Mouse (Mus musculus) intestine, embryonic 14.5 days (tissue): ENCODE data around the gene Adgrf1. TPM values are rescaled to one million over a fixed set of nuclear protein-coding genes. Genes with fewer than 3 reads are reported as not detected.
A peak's percentile ranks its signal among the peaks of the same experiment; 100 is the strongest.

Source experiments
- ATAC-seq: fragments of 200-750 bp; cut with Nextera tagmentation; replicated peaks from 2 replicates; pipeline ENCODE4 v1.8.0; 2017; ENCODE audit warnings: low read depth, moderate number of reproducible peaks, moderate TSS enrichment, moderate library complexity; ENCODE audit not compliant: low FRiP score, low TSS enrichment
- DNase-seq: peaks from one replicate; pipeline ENCODE4 v3.0.0-alpha.2; 2018; ENCODE audit warnings: low spot score
- H3K27ac ChIP-seq: fragments of 300-500 bp; sonication (generic); 2 replicates; pipeline ENCODE4 v1.5.1; 2014; ENCODE audit warnings: low read depth, mild to moderate bottlenecking, control low read depth
- H3K27me3 ChIP-seq: fragments of 300-500 bp; sonication (generic); replicated peaks from 2 replicates; pipeline ENCODE4 v1.6.1; 2014; ENCODE audit warnings: low read length, control low read depth; ENCODE audit not compliant: control insufficient read depth, insufficient read depth
- H3K36me3 ChIP-seq: fragments of 300-500 bp; sonication (generic); 2 replicates; pipeline ENCODE4 v1.6.1; 2014; ENCODE audit warnings: low read length, control low read depth; ENCODE audit not compliant: control insufficient read depth, insufficient read depth
- H3K4me1 ChIP-seq: fragments of 300-500 bp; sonication (generic); replicated peaks from 2 replicates; pipeline ENCODE4 v1.6.1; 2014; ENCODE audit warnings: low read length, control low read depth, mixed read lengths; ENCODE audit not compliant: control insufficient read depth, insufficient read depth
- H3K4me2 ChIP-seq: fragments of 300-500 bp; sonication (generic); 2 replicates; pipeline ENCODE4 v1.6.1; 2014; ENCODE audit warnings: low read length
- H3K4me3 ChIP-seq: fragments of 300-500 bp; sonication (generic); 2 replicates; pipeline ENCODE4 v1.5.1; 2014; ENCODE audit warnings: low read depth, low read length, control low read depth, mixed read lengths
- H3K9ac ChIP-seq: fragments of 300-500 bp; sonication (generic); 2 replicates; pipeline ENCODE4 v1.6.1; 2014; ENCODE audit warnings: mild to moderate bottlenecking, low read length
- H3K9me3 ChIP-seq: fragments of 300-500 bp; sonication (generic); 2 replicates; pipeline ENCODE4 v1.6.1; 2016; ENCODE audit warnings: low read length, control low read depth; ENCODE audit not compliant: control insufficient read depth
- WGBS: fragments of 180-500 bp; shearing (Covaris S2); extraction: QIAGEN DNeasy Blood & Tissue Kit; methylation state at CpG from one replicate; pipeline ENCODE4 v1.1.7; 2014; 5-methylcytosine and 5-hydroxymethylcytosine counted together
- polyA plus RNA-seq: library from polyadenylated mRNA; unstranded; fragments of >200 nt; fragmentation: Nextera tagmentation; extraction: Ambion mirVana; gene quantifications from 2 replicates; pipeline ENCODE4 v1.2.1, GENCODE M21; 2014

Gene Adgrf1
- polyA plus RNA-seq, 1 experiment from 2014 or later = 0.14 TPM

DNA sequence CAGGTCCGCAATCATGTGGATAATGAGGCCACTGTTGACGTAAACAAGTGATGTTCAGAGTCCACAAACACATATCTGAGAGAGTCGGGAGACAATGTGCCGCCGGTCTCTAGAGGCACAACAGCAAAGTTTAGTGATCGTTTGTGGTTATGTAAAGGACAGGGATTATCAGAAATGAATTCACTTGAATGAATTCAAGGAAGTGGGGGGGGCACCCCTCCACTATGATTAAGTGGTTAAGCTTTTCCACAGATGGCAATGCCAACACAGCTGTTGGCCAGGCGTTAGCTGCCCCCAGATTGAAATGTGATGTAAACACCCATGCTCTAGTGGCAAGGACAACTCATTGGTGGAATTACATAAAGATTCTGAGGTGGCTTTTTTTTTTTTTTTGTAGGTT, 9.5 kb downstream of the Adgrf1 start:
- Histone ChIP-seq H3K9ac (no peak overlapping the region), H3K27ac (no peak overlapping the region), H3K27me3 (no peaks in the 10 kb centered on the region), H3K9me3 (no peaks in the 10 kb centered on the region), H3K4me3 (no peak overlapping the region), H3K4me2 (no peak overlapping the region), H3K4me1 (no peaks in the 10 kb centered on the region; the same call in 1 of the 2 replicates), H3K36me3 (no peaks in the 10 kb centered on the region)
- ATAC-seq (no peak), DNase-seq (no peak)
- 77% methylated on average over 7 of the region's 7 CpGs for WGBS

DNA sequence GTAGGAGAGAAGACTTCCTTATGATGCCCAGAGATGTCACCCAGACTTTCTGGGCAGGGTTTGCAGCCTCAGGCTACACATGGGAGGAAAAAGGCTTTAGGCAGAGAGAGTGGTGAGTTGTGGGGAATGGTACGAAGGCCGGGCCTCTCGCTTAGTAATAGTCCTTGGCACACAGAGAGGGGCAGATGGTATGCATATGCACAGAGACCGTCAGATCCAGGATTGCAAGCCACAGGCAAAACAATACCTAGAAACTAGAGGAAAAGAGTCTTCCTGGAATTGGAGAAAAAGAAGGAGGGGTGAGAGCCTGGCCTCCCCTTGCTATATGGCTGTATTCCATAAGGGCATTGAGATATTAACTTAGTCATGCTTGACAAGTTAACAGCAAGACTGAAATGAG, 12.2 kb downstream of the Adgrf1 start:
- Histone ChIP-seq H3K4me2 (no peak overlapping the region), H3K9me3 (no peaks in the 10 kb centered on the region), H3K27me3 (no peaks in the 10 kb centered on the region), H3K36me3 (no peaks in the 10 kb centered on the region), H3K27ac (no peak overlapping the region), H3K9ac (no peak overlapping the region), H3K4me1 (no peaks in the 10 kb centered on the region), H3K4me3 (no peak overlapping the region)
- ATAC-seq = no peak
- 84% methylated on average over 4 of the region's 4 CpGs for WGBS
- no peak for DNase-seq

GRCm38 (mm10) chr17:43282828-43283227, 12.7 kb downstream of the Adgrf1 start:
- no peak overlapping the region for H3K9ac ChIP-seq
- no peaks in the 10 kb centered on the region for H3K36me3 ChIP-seq
- no peaks in the 10 kb centered on the region for H3K9me3 ChIP-seq
- H3K4me2 ChIP-seq = no peak overlapping the region
- H3K4me1 ChIP-seq = no peaks in the 10 kb centered on the region
- DNase-seq (no peak), ATAC-seq (no peak)
- H3K4me3 ChIP-seq = no peak overlapping the region
- H3K27ac ChIP-seq = no peak overlapping the region
- H3K27me3 ChIP-seq = no peaks in the 10 kb centered on the region
- 47% methylated on average over 5 of the region's 5 CpGs for WGBS

GRCm38 (mm10) chr17:43299515-43299914, 29.4 kb downstream of the Adgrf1 start:
- 86% methylated on average over 7 of the region's 7 CpGs for WGBS
- no peak overlapping the region for H3K9ac ChIP-seq
- H3K4me2 ChIP-seq = no peak overlapping the region
- DNase-seq (no peak), ATAC-seq (no peak)
- no peaks in the 10 kb centered on the region for H3K4me1 ChIP-seq
- H3K4me3 ChIP-seq = no peak overlapping the region
- H3K9me3 ChIP-seq = no peaks in the 10 kb centered on the region
- H3K36me3 ChIP-seq = no peaks in the 10 kb centered on the region
- no peak overlapping the region for H3K27ac ChIP-seq
- no peaks in the 10 kb centered on the region for H3K27me3 ChIP-seq

GRCm38 (mm10) chr17:43325986-43326671, 56.0 kb downstream of the Adgrf1 start:
- Histone ChIP-seq H3K4me1 (0 out of 2 replicates have a peak, but pooled peaks cover 2% of the 10 kb centered on the region), H3K4me2 (peak overlapping the region; percentile 53; the same call in 1 of the 2 replicates), H3K36me3 (no peaks in the 10 kb centered on the region), H3K27me3 (no peaks in the 10 kb centered on the region), H3K4me3 (no peak overlapping the region), H3K9me3 (peaks cover 8% of the 10 kb centered on the region; the same call in 1 of the 2 replicates), H3K27ac (no peak overlapping the region), H3K9ac (no peak overlapping the region)
- DNase-seq (no peak), ATAC-seq (peak; percentile 30)
- 54% methylated on average over 7 of the region's 7 CpGs for WGBS

GRCm38 (mm10) chr17:43326726-43327700, 56.9 kb downstream of the Adgrf1 start:
- DNase-seq = peak; percentile 70
- peak overlapping the region; percentile 37; the same call in 1 of the 2 replicates for H3K9ac ChIP-seq
- peak; percentile 88 for ATAC-seq
- peak overlapping the region; percentile 16; the same call in 1 of the 2 replicates for H3K4me3 ChIP-seq
- H3K27ac ChIP-seq = peak overlapping the region; percentile 59; the same call in 1 of the 2 replicates
- peaks cover 7% of the 10 kb centered on the region; the same call in 1 of the 2 replicates for H3K4me1 ChIP-seq
- no peaks in the 10 kb centered on the region for H3K36me3 ChIP-seq
- H3K27me3 ChIP-seq = no peaks in the 10 kb centered on the region
- peaks cover 8% of the 10 kb centered on the region; the same call in 1 of the 2 replicates for H3K9me3 ChIP-seq
- 19% methylated on average over 29 of the region's 29 CpGs for WGBS
- peak overlapping the region; percentile 53 for H3K4me2 ChIP-seq

DNA sequence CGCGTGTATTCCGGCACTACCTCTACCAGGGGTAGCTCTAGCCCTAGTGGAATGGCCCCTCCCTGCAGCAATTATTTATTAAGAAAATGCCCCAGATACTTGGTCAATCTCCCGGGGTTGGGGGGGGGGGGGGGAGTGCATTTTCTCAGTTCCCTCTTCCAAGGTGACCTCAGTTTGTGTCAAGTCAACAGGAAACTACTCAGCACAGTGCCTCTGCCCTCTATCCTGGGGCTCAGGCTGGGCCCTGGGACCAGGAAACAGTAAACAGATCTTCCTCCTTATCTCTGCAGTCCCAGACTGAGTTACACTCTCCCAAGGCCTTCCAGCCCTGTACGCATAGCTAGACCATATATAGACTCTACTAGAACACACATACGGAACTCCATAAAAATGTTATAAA, 57.7 kb downstream of the Adgrf1 start:
- Histone ChIP-seq H3K4me1 (peaks cover 7% of the 10 kb centered on the region; the same call in 1 of the 2 replicates), H3K9ac (no peak overlapping the region), H3K9me3 (peaks cover 5% of the 10 kb centered on the region; the same call in 1 of the 2 replicates), H3K27ac (no peak overlapping the region), H3K36me3 (no peaks in the 10 kb centered on the region), H3K4me2 (no peak overlapping the region), H3K27me3 (no peaks in the 10 kb centered on the region), H3K4me3 (no peak overlapping the region)
- WGBS = 65% methylated on average over 6 of the region's 6 CpGs
- ATAC-seq = no peak
- DNase-seq = no peak

DNA sequence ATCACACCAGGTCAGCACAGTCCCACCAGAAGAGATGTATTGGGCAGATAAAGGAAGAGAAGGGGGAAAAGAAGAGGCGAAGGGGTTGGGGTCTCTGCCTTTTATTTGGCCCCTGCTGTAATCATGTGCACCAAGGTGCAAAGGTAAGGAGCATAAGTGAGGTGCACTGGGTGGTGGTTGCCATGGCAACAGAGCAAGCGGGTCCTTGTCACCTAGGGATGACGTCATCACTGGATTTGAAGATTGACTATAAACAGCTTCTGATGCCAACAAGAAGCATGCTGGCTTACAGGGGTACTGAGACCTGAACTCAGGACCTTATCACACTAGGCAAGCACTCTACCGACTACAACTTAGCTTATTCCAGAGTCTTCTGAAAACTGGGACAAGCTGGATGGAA, 59.1 kb downstream of the Adgrf1 start:
- DNase-seq (peak; percentile 53), ATAC-seq (no peak)
- Histone ChIP-seq H3K27ac (no peak overlapping the region), H3K9ac (no peak overlapping the region), H3K4me3 (no peak overlapping the region), H3K27me3 (no peaks in the 10 kb centered on the region), H3K9me3 (no peaks in the 10 kb centered on the region), H3K4me1 (peaks cover 7% of the 10 kb centered on the region; the same call in 1 of the 2 replicates), H3K4me2 (no peak overlapping the region), H3K36me3 (no peaks in the 10 kb centered on the region)
- WGBS = 84% methylated on average over 4 of the region's 4 CpGs
